Mouse (Mus musculus): ENCODE data around the gene Ahdc1.

DNA sequence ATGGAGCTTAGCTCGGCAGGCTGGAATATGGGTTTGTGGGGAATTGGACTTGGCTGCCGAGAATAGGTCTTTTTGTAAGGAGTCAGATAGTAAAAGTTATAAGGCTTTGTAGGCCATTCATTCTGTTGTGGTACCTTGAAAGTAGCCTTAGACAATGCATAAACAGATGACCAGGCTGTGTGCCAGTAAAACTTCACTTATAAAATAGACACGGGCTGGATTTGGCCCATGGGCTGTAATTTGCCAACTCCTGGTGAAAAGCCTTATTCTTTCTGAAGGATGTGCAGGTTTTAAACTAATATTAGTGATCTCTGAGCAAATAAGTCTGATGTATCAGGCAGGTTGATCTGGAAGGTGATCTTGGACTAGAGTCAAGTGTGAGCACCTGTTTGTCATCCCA lies 24.9 kb downstream of the Ahdc1 start:
- TF ChIP-seq CTCF (conservative IDR thresholded peaks at IDR 0.05; ENCODE audit: low read length) = no peak
- no peak for TF ChIP-seq NANOG (IDR thresholded peaks at IDR 0.05; ENCODE audit: borderline replicate concordance, low read length)

All from E14TG2a.4 (cell line).